Mouse (Mus musculus): Measurements from ENCODE around the gene Tmem107. TPM values are rescaled to one million over a fixed set of nuclear protein-coding genes. Genes with fewer than 3 reads are reported as not detected.

Gene Tmem107
- total RNA-seq (2021) = 10 to 100 TPM in 1 of 2 experiments, 1 to 10 TPM in 1; 8.1 to 11.9 TPM
- long read RNA-seq, experiment 1, partial matches to known transcripts = 1 of 5 reads
- long read RNA-seq, experiment 1, other reads (novel, unspliced or antisense) = 2 of 5 reads
- long read RNA-seq, experiment 2, transcript Tmem107-201 (5 exons, 779 nt) = major isoform, 9 of 13 reads
- long read RNA-seq, experiment 2, partial matches to known transcripts = 4 of 13 reads
- long read RNA-seq, experiment 2, other reads (novel, unspliced or antisense) = 0 of 13 reads

GRCm38 (mm10) chr11:69070590-69071222 lies at the start of gene Tmem107:
Tmem107 (plus strand) TSS chr11:69070806.
- peak; percentile 88 to 91 for DNase-seq (ENCODE audit: low spot score in 2 of 2)

- no peak for DNase-seq (ENCODE audit: low spot score in 2 of 2)
Measured at GRCm38 (mm10) chr11:69026562-69026961, 44.0 kb upstream of the Tmem107 start.

GRCm38 (mm10) chr11:69028805-69029204 lies 41.8 kb upstream of the Tmem107 start:
- no peak for DNase-seq (ENCODE audit: low spot score in 2 of 2)

DNA sequence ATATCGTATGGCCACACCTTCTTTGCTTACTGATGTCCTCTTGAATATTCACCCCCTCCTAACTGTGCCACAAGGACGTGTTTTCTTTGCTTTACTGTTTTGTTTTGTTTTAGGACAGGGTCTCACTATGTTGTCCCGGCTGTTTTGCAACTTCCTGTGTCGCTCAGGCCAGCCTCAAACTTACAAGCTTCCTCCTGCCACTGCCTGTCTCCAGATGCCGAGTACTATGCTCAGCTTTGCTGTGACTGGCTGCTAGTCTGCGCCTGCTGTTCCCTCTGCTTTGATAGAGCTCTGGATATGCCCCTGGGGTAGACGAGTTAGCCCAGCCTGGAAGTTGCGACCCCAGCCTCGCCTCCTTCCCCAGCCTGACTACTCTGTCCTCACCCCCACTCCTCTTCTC lies 37.1 kb upstream of the Tmem107 start:
- DNase-seq (ENCODE audit: low spot score in 2 of 2) = no peak

DNA sequence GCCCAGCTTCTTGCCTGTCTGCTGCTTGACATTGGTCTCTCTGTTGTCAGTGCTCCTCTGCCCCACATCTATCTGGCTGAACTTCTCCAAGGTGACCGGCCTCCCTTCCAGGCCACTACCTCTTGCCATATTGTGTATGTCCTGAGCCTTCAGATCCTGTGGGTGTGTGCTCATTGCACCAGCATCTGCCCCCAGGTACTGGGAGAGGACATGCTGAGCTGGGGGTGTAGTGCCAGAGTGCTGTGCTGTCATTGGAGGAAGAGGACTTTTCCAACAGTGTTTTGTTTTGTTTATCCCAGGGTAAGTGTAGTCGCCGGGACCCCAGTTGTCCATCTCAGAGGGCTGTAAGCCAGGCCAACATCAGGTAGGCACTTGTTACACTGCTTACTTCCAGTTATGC lies 36.0 kb upstream of the Tmem107 start:
- no peak for DNase-seq (ENCODE audit: low spot score in 2 of 2)

- DNase-seq (ENCODE audit: low spot score in 2 of 2) = no peak
Measured at GRCm38 (mm10) chr11:69035411-69035810, 35.2 kb upstream of the Tmem107 start.

DNA sequence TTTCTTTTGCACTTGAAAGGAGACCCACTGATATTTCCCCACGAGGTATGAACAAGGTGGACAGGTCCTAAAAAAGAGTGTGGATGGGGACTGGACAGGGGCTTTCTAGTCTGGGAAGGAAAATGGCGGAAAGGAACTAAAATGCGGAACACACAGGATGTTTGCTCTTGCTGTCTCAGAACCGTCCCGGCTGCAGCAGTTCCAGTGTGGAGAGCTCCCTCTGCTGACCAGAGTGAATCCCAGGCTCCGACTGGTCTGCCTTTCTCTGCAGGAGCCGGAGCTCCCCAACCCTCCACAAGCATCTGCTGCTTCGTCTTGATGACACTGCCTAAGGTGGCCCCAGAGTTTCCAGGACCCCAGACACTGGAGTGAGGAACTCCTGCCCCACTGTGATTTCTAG lies 34.8 kb upstream of the Tmem107 start:
- peak; percentile 73 to 80 for DNase-seq (ENCODE audit: low spot score in 2 of 2)

- peak; percentile 95 for DNase-seq (ENCODE audit: low spot score in 2 of 2)
Measured at GRCm38 (mm10) chr11:69036486-69037230, 33.9 kb upstream of the Tmem107 start.

DNA sequence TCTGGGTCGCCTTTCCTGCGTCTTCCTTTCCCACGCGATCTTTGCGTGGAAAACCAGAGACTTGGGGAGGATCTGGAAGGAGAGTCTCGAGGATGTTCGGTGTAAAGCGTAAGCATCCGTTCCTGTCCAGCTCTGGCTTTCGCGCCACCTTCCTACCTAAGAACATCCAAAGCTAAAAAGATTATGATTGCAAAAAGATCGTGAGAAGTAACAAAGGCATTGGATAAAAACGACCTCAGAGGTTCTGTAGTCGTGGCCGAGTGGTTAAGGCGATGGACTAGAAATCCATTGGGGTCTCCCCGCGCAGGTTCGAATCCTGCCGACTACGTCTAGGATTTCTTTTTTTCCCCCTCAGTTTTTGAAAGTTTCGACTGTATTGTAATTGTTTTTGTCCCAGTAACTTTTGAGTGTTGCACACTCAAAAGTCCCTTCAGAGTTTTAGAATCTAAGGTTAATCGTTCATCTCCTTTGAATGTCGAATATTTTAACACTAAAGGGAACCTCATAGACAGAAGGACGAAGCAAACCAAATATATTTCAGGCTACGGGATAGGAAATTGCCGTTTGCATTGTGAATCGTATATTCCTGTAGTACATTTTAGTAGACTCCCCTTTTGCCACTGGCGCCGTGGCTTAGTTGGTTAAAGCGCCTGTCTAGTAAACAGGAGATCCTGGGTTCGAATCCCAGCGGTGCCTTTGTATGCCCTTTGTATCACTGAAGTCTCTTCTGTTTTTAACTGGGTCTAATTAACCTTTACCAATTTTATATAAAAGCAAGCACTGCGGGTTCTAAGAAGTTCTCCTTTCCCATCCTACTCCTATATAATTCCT lies 33.2 kb upstream of the Tmem107 start:
- peak; percentile 83 to 91 for DNase-seq (ENCODE audit: low spot score in 2 of 2)

DNA sequence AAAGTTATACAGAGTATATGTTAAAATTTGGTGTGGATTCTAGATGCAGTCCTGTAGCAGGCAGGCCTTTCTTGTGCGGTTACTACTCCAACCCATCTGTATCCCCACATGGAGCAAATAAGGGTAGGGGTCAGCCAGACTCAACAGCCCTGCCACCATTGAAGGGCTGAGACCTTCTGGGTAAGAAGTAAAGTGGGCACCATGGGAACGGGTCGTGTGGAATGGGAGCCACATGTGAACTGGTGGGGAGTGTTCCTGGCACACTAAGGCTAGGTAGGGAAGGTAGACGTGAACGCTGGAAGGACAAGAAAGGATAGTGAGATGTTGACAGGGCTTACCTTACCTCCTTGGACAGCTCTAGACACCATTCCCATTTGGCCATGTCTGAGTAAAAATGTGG lies 32.4 kb upstream of the Tmem107 start:
- no peak for DNase-seq (ENCODE audit: low spot score in 2 of 2)

DNA sequence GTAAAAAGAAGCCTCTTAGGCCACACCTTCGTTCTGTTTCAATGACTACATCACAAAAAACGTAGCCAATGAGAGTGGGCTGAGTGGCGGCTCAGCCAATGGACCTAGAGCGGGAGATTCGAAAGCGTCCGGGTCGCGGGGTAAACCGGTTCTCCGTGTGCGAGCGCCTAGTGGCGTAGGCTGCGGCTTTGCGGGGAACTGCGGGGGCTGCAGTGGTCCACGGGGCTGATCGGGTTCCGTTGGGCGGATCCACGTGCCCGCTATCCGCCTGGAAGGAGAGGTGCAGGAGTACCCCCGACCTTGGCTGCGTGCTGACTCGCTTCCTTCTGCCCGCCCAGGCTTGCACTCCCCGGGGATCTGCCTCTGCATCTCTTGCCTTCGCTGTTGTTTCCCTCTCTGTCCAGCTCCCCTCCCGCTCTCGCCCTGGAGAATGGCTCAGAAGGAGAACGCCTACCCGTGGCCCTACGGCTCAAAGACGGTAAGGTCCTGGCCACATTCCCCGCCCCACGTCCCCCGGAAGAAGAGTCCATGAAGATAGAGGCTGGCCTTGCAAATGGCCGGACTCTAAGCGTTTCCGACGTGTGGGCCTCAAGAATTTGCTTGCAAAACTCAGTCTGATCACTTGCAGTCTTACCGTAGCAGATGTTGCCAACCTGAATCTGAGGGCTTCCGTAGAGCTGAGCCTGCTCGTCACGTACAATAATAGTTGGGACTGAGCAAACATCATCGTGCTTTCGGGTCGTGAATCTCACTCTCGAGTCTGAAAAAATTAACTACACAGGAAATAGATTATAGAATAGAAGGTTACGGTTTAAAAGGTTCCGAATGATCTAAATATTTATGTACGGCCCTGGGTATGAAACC lies 24.8 kb upstream of the Tmem107 start, which contains the start of gene Aurkb:
Gene Aurkb (plus strand): TSS at position 117 of the 864 bp plus-strand sequence.
- DNase-seq (ENCODE audit: low spot score in 2 of 2) = peak; percentile 61 to 66

DNA sequence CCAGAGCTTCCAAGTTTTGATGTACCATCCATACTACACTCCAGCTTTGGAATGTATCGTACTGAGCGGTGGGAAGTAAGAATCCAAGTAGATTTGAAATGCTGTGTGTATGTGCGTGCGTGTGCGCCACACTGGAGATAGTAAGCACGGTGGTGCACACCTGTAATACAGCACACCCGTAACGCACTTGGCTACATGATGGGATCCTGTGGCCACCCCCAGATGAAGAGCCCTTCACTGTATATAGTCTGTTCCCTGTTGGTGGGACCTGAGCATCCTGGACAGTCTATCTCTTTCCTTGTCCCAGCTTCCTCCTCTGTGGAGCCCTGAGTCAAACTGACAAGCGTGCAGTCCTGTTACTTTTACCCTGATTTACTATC lies 24.2 kb upstream of the Tmem107 start:
- no peak for DNase-seq (ENCODE audit: low spot score in 2 of 2)

GRCm38 (mm10) chr11:69047592-69047991 lies 23.0 kb upstream of the Tmem107 start:
- no peak for DNase-seq (ENCODE audit: low spot score in 2 of 2)

- DNase-seq (ENCODE audit: low spot score in 2 of 2) = no peak
Measured at GRCm38 (mm10) chr11:69048151-69048550, 22.5 kb upstream of the Tmem107 start.

GRCm38 (mm10) chr11:69050748-69051147 lies 19.9 kb upstream of the Tmem107 start:
- no peak for DNase-seq (ENCODE audit: low spot score in 2 of 2)

DNA sequence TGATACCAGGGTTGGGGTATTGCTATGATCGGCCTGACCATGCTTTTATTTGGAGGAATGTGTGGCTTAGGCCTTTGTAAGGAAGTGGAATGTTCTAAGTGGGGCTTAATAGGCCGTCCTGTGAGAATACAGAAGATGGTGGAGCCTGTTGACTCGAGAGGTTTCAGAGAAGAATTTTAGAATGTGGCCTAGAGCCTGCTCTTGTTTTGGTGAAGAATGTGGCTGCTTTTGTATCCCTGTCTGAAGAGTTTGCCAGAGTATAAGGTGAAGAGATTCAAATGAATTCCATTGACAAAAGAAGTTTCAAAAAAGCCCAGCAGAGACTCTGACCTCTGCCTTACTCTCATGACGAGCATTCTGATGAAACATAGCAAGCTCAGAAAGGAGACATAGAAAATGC lies 18.8 kb upstream of the Tmem107 start:
- DNase-seq (ENCODE audit: low spot score in 2 of 2) = no peak

- DNase-seq (ENCODE audit: low spot score in 2 of 2) = no peak
Measured at GRCm38 (mm10) chr11:69052824-69053421, 17.7 kb upstream of the Tmem107 start.

- no peak for DNase-seq (ENCODE audit: low spot score in 2 of 2)
Measured at GRCm38 (mm10) chr11:69053848-69054247, 16.8 kb upstream of the Tmem107 start.

GRCm38 (mm10) chr11:69058265-69058664 lies 12.3 kb upstream of the Tmem107 start:
- no peak for DNase-seq (ENCODE audit: low spot score in 2 of 2)

All from adrenal gland, adult 18-20 months (tissue).